Mouse (Mus musculus): ENCODE results near the gene Gm10147.
"Not testable (repeated sequence)": the region's sequence is repeated elsewhere in the genome, so short reads cannot be mapped to it uniquely, and the experiment has no call there.

Gene Gm10147

GRCm38 (mm10) chrX:28607742-28608141 is at the start of gene Gm10147:
Gene Gm10147, minus strand, starts transcription at chrX:28607842.
- not testable (repeated sequence) for DNase-seq (ENCODE audit: low read depth)
